Mouse (Mus musculus) MEL (cell line): Measurements from ENCODE around the gene Arl3.

Experiments
- CTCF ChIP-seq, 3 experiments: IDR thresholded peaks in 2 of 3; conservative IDR thresholded peaks in 1 of 3; 2 replicates each; pipeline ENCODE4 v1.5.1; 2011 to 2012; ENCODE audit warnings: low read length in 3 of 3, low read depth in 2 of 3, mild to moderate bottlenecking in 2 of 3, improper control_type of control experiment in 1 of 3, inconsistent platforms in 1 of 3, mixed read lengths in 1 of 3, moderate library complexity in 1 of 3; ENCODE audit not compliant: control insufficient read depth in 1 of 3, insufficient read depth in 1 of 3, poor library complexity in 1 of 3, severe bottlenecking in 1 of 3
- EP300 ChIP-seq, 2 experiments: IDR thresholded peaks; 2 replicates each; pipeline ENCODE4 v1.6.1; 2011; ENCODE audit warnings: improper control_type of control experiment in 2 of 2, low read length in 2 of 2, low read depth in 1 of 2, mild to moderate bottlenecking in 1 of 2
- GATA1 ChIP-seq: IDR thresholded peaks from 2 replicates; pipeline ENCODE4 v1.6.1; 2011; ENCODE audit warnings: low read depth, low read length, improper control_type of control experiment
- HCFC1 ChIP-seq: IDR thresholded peaks from 2 replicates; pipeline ENCODE4 v1.6.1; 2012; ENCODE audit warnings: low read depth, mild to moderate bottlenecking, inconsistent platforms, low read length, improper control_type of control experiment, moderate library complexity
- MAZ ChIP-seq: IDR thresholded peaks from 2 replicates; pipeline ENCODE4 v1.6.1; 2012; ENCODE audit warnings: low read depth, mild to moderate bottlenecking, inconsistent platforms, low read length, improper control_type of control experiment
- NELFE ChIP-seq: IDR thresholded peaks from 2 replicates; pipeline ENCODE4 v1.6.1; 2011; ENCODE audit warnings: low read depth, low read length, improper control_type of control experiment
- POLR2A ChIP-seq, 2 experiments: IDR thresholded peaks; 2 replicates each; pipeline ENCODE4 v1.6.1; 2011 to 2012; ENCODE audit warnings: low read length in 2 of 2, mild to moderate bottlenecking in 2 of 2, control low read depth in 1 of 2, improper control_type of control experiment in 1 of 2, low read depth in 1 of 2, moderate library complexity in 1 of 2; ENCODE audit not compliant: control insufficient read depth in 1 of 2, insufficient read depth in 1 of 2, poor library complexity in 1 of 2
- POLR2AphosphoS2 ChIP-seq: IDR thresholded peaks from 2 replicates; pipeline ENCODE4 v1.6.1; 2011; ENCODE audit warnings: low read length, improper control_type of control experiment
- SIN3A ChIP-seq: IDR thresholded peaks from 2 replicates; pipeline ENCODE4 v1.6.1; 2012; ENCODE audit warnings: low read length, improper control_type of control experiment, inconsistent platforms
- TBP ChIP-seq: IDR thresholded peaks from 2 replicates; pipeline ENCODE4 v1.8.0; 2011; ENCODE audit warnings: low read depth, low read length, improper control_type of control experiment
- USF1 ChIP-seq: IDR thresholded peaks from 2 replicates; pipeline ENCODE4 v1.6.1; 2014; ENCODE audit warnings: low read depth, mild to moderate bottlenecking, inconsistent platforms, low read length, improper control_type of control experiment, moderate library complexity
- ZKSCAN1 ChIP-seq: IDR thresholded peaks from 2 replicates; pipeline ENCODE4 v1.6.1; 2012; ENCODE audit warnings: low read depth, mild to moderate bottlenecking, inconsistent platforms, low read length, improper control_type of control experiment, moderate library complexity
- ZMIZ1 ChIP-seq: IDR thresholded peaks from 2 replicates; pipeline ENCODE4 v1.6.1; 2012; ENCODE audit warnings: low read depth, mild to moderate bottlenecking, inconsistent platforms, low read length, improper control_type of control experiment, moderate library complexity
- ZNF384 ChIP-seq: IDR thresholded peaks from 2 replicates; pipeline ENCODE4 v1.6.1; 2012; ENCODE audit warnings: low read depth, mild to moderate bottlenecking, inconsistent platforms, low read length, improper control_type of control experiment

- TF ChIP-seq NELFE (no peak), CTCF (IDR thresholded peaks at IDR 0.05 in 2 of 3, conservative IDR thresholded peaks at IDR 0.05 in 1 of 3; ENCODE audit: control insufficient read depth in 1 of 3, insufficient read depth in 1 of 3, low read depth in 2 of 3, low read length in 3 of 3, poor library complexity in 1 of 3, severe bottlenecking in 1 of 3) (no peak), POLR2A (IDR thresholded peaks at IDR 0.05; ENCODE audit: control insufficient read depth in 1 of 2, insufficient read depth in 1 of 2, low read depth in 1 of 2, low read length in 2 of 2, poor library complexity in 1 of 2) (no peak), TBP (no peak), ZKSCAN1 (no peak), MAZ (no peak), HCFC1 (no peak), SIN3A (no peak), ZMIZ1 (no peak), EP300 (IDR thresholded peaks at IDR 0.05; ENCODE audit: low read depth in 1 of 2, low read length in 2 of 2) (no peak), GATA1 (no peak), USF1 (no peak), POLR2AphosphoS2 (no peak), ZNF384 (no peak)
Measured at GRCm38 (mm10) chr19:46518828-46519621, 54.0 kb downstream of the Arl3 start.
